Mouse (Mus musculus) forebrain, postnatal 0 days (tissue): ENCODE results near the gene Fnbp1. TPM values are rescaled to one million over a fixed set of nuclear protein-coding genes. Genes with fewer than 3 reads are reported as not detected.

Experiments used
- ATAC-seq: fragments of 200-750 bp; cut with Nextera tagmentation; 2 replicates; pipeline ENCODE4 v1.8.0; 2017; ENCODE audit warnings: mild to moderate bottlenecking, moderate library complexity
- DNase-seq: peaks from one replicate; pipeline ENCODE4 v3.0.0-alpha.2; 2015
- H3K27ac ChIP-seq: fragments of 300-500 bp; sonication (generic); 2 replicates; pipeline ENCODE4 v1.5.1; 2014; ENCODE audit warnings: low read depth, mild to moderate bottlenecking, antibody characterized with exemption, low read length, moderate library complexity, mixed read lengths
- H3K27me3 ChIP-seq: fragments of 300-500 bp; sonication (generic); 2 replicates; pipeline ENCODE4 v1.6.1; 2014; ENCODE audit warnings: mild to moderate bottlenecking, low read length, mixed read lengths; ENCODE audit not compliant: insufficient read depth
- H3K36me3 ChIP-seq: fragments of 300-500 bp; sonication (generic); 2 replicates; pipeline ENCODE4 v1.6.1; 2014; ENCODE audit warnings: mild to moderate bottlenecking, moderate library complexity; ENCODE audit not compliant: insufficient read depth
- H3K4me1 ChIP-seq: fragments of 300-500 bp; sonication (generic); 2 replicates; pipeline ENCODE4 v1.6.1; 2014; ENCODE audit warnings: antibody characterized with exemption; ENCODE audit not compliant: insufficient read depth
- H3K4me2 ChIP-seq: fragments of 300-500 bp; sonication (generic); 2 replicates; pipeline ENCODE4 v1.6.1; 2014; ENCODE audit warnings: low read depth, mild to moderate bottlenecking, moderate library complexity
- H3K4me3 ChIP-seq: fragments of 300-500 bp; sonication (generic); 2 replicates; pipeline ENCODE4 v1.5.1; 2014; ENCODE audit warnings: low read depth, low read length, mixed read lengths
- H3K9ac ChIP-seq: fragments of 300-500 bp; sonication (generic); 2 replicates; pipeline ENCODE4 v1.6.1; 2014; ENCODE audit warnings: mild to moderate bottlenecking
- H3K9me3 ChIP-seq: fragments of 300-500 bp; sonication (generic); 2 replicates; pipeline ENCODE4 v1.6.1; 2016; ENCODE audit warnings: low read length
- CTCF ChIP-seq: sonication (generic); IDR thresholded peaks from 2 replicates; pipeline ENCODE4 v1.5.1; 2016; ENCODE audit warnings: antibody characterized with exemption, control low read depth, low read depth
- WGBS: fragments of 180-500 bp; shearing (Covaris S2); extraction: QIAGEN DNeasy Blood & Tissue Kit; methylation state at CpG from one replicate; pipeline ENCODE4 v1.1.7; 2014; 5-methylcytosine and 5-hydroxymethylcytosine counted together
- polyA plus RNA-seq: library from polyadenylated mRNA; unstranded; fragments of >200 nt; fragmentation: Nextera tagmentation; extraction: Ambion mirVana; gene quantifications from 2 replicates; pipeline ENCODE4 v1.2.1, GENCODE M21; 2015
- total RNA-seq: library from RNA; depleted of rRNA; stranded (reverse); fragments of >200 nt; gene quantifications from 2 replicates; pipeline ENCODE4 v1.2.3, GENCODE M21; 2014

The Fnbp1 gene
- total and polyA plus RNA-seq, 2 experiments from 2014 or later = 13.3 to 20.1 TPM

GRCm38 (mm10) chr2:31087663-31088661 is 53.8 kb downstream of the Fnbp1 start:
- no peak for ATAC-seq
- no peak overlapping the region for H3K9ac ChIP-seq

GRCm38 (mm10) chr2:31087085-31087484 is 54.7 kb downstream of the Fnbp1 start:
- no peaks in the 10 kb centered on the region for H3K27me3 ChIP-seq
- peaks cover 23% of the 10 kb centered on the region; the same call in 1 of the 2 replicates for H3K36me3 ChIP-seq
- TF ChIP-seq CTCF = no peak
- H3K9ac ChIP-seq = no peak overlapping the region
- ATAC-seq (no peak), DNase-seq (no peak)
- no peaks in the 10 kb centered on the region for H3K4me1 ChIP-seq
- H3K4me2 ChIP-seq = no peak overlapping the region
- H3K9me3 ChIP-seq = no peaks in the 10 kb centered on the region
- 54% methylated on average over 5 of the region's 5 CpGs for WGBS
- no peak overlapping the region for H3K4me3 ChIP-seq
- no peak overlapping the region for H3K27ac ChIP-seq

More at GRCm38 (mm10) chr2:31087663-31088661, 53.8 kb downstream of the Fnbp1 start:
- no peak for TF ChIP-seq CTCF
- no peak overlapping the region for H3K4me2 ChIP-seq
- DNase-seq = no peak
- H3K4me1 ChIP-seq = no peaks in the 10 kb centered on the region
- 39% methylated on average over 11 of the region's 11 CpGs for WGBS
- H3K36me3 ChIP-seq = peaks cover 16% of the 10 kb centered on the region; the same call in 1 of the 2 replicates
- no peaks in the 10 kb centered on the region for H3K27me3 ChIP-seq
- 0 out of 2 replicates have a peak overlapping the region, but pooled peaks have one; percentile 4 for H3K27ac ChIP-seq
- H3K4me3 ChIP-seq = no peak overlapping the region
- no peaks in the 10 kb centered on the region for H3K9me3 ChIP-seq

GRCm38 (mm10) chr2:31086543-31086942 is 55.3 kb downstream of the Fnbp1 start:
- H3K4me2 ChIP-seq = no peak overlapping the region
- no peak overlapping the region for H3K9ac ChIP-seq
- ATAC-seq (no peak), DNase-seq (no peak)
- H3K27ac ChIP-seq = no peak overlapping the region
- no peak overlapping the region for H3K4me3 ChIP-seq
- H3K27me3 ChIP-seq = no peaks in the 10 kb centered on the region
- H3K36me3 ChIP-seq = peaks cover 23% of the 10 kb centered on the region; the same call in 1 of the 2 replicates
- H3K9me3 ChIP-seq = no peaks in the 10 kb centered on the region
- TF ChIP-seq CTCF = no peak
- H3K4me1 ChIP-seq = no peaks in the 10 kb centered on the region

GRCm38 (mm10) chr2:31084169-31084850 is 57.5 kb downstream of the Fnbp1 start:
- Histone ChIP-seq H3K36me3 (peaks cover 25% of the 10 kb centered on the region; the same call in 1 of the 2 replicates), H3K4me2 (no peak overlapping the region), H3K4me1 (no peaks in the 10 kb centered on the region), H3K9me3 (no peaks in the 10 kb centered on the region), H3K4me3 (no peak overlapping the region), H3K9ac (no peak overlapping the region), H3K27me3 (no peaks in the 10 kb centered on the region), H3K27ac (no peak overlapping the region)
- ATAC-seq = no peak
- 0 out of 2 replicates have a peak, but pooled peaks have one; percentile 2 for TF ChIP-seq CTCF
- no peak for DNase-seq
- 98% methylated on average over 9 of the region's 9 CpGs for WGBS

GRCm38 (mm10) chr2:31083372-31083771 is 58.4 kb downstream of the Fnbp1 start:
- TF ChIP-seq CTCF = no peak
- 97% methylated on average over 8 of the region's 8 CpGs for WGBS
- no peaks in the 10 kb centered on the region for H3K27me3 ChIP-seq
- no peak for DNase-seq
- no peaks in the 10 kb centered on the region for H3K4me1 ChIP-seq
- no peak for ATAC-seq
- H3K9ac ChIP-seq = no peak overlapping the region
- peaks cover 25% of the 10 kb centered on the region; the same call in 1 of the 2 replicates for H3K36me3 ChIP-seq
- H3K9me3 ChIP-seq = no peaks in the 10 kb centered on the region
- no peak overlapping the region for H3K4me3 ChIP-seq
- H3K4me2 ChIP-seq = no peak overlapping the region
- no peak overlapping the region for H3K27ac ChIP-seq

GRCm38 (mm10) chr2:31082639-31083038 is 59.2 kb downstream of the Fnbp1 start:
- DNase-seq (no peak), ATAC-seq (no peak)
- H3K4me3 ChIP-seq = no peak overlapping the region
- H3K4me1 ChIP-seq = no peaks in the 10 kb centered on the region
- no peaks in the 10 kb centered on the region for H3K9me3 ChIP-seq
- no peak overlapping the region for H3K4me2 ChIP-seq
- TF ChIP-seq CTCF = no peak
- H3K27ac ChIP-seq = no peak overlapping the region
- H3K9ac ChIP-seq = no peak overlapping the region
- peaks cover 29% of the 10 kb centered on the region for H3K36me3 ChIP-seq
- 92% methylated on average over 17 of the region's 17 CpGs for WGBS
- H3K27me3 ChIP-seq = no peaks in the 10 kb centered on the region
